Mouse (Mus musculus) midbrain, embryonic 16.5 days (tissue): Measurements from ENCODE around the gene Mok. TPM values are rescaled to one million over a fixed set of nuclear protein-coding genes. Genes with fewer than 3 reads are reported as not detected.
A peak's percentile ranks its signal among the peaks of the same experiment; 100 is the strongest.

Source experiments
- ATAC-seq: fragments of 200-750 bp; cut with Nextera tagmentation; 2 replicates; pipeline ENCODE4 v1.8.0; 2017; ENCODE audit warnings: moderate TSS enrichment
- H3K27ac ChIP-seq: fragments of 300-500 bp; sonication (generic); 2 replicates; pipeline ENCODE4 v1.5.1; 2014; ENCODE audit warnings: mild to moderate bottlenecking, low read length, mixed read lengths
- H3K27me3 ChIP-seq: fragments of 300-500 bp; sonication (generic); 2 replicates; pipeline ENCODE4 v1.6.1; 2014; ENCODE audit warnings: low read depth, low read length, mixed read lengths; ENCODE audit not compliant: control insufficient read depth, insufficient read depth
- H3K36me3 ChIP-seq: fragments of 300-500 bp; sonication (generic); 2 replicates; pipeline ENCODE4 v1.6.1; 2014; ENCODE audit warnings: mild to moderate bottlenecking, low read length, moderate library complexity, mixed read lengths; ENCODE audit not compliant: control insufficient read depth, insufficient read depth
- H3K4me1 ChIP-seq: fragments of 300-500 bp; sonication (generic); 2 replicates; pipeline ENCODE4 v1.6.1; 2014; ENCODE audit warnings: mild to moderate bottlenecking, low read length, mixed read lengths; ENCODE audit not compliant: control insufficient read depth, insufficient read depth
- H3K4me2 ChIP-seq: fragments of 300-500 bp; sonication (generic); 2 replicates; pipeline ENCODE4 v1.6.1; 2014; ENCODE audit warnings: mild to moderate bottlenecking, low read length, mixed read lengths
- H3K4me3 ChIP-seq: fragments of 300-500 bp; sonication (generic); 2 replicates; pipeline ENCODE4 v1.5.1; 2014; ENCODE audit warnings: low read depth, mild to moderate bottlenecking, low read length, moderate library complexity, mixed read lengths
- H3K9ac ChIP-seq: fragments of 300-500 bp; sonication (generic); 2 replicates; pipeline ENCODE4 v1.6.1; 2014; ENCODE audit warnings: low read depth, low read length, mixed read lengths
- H3K9me3 ChIP-seq: fragments of 300-500 bp; sonication (generic); replicated peaks from 2 replicates; pipeline ENCODE4 v1.6.1; 2014; ENCODE audit warnings: mild to moderate bottlenecking, low read length, mixed read lengths; ENCODE audit not compliant: control insufficient read depth, poor library complexity, severe bottlenecking
- WGBS: fragments of 180-500 bp; shearing (Covaris S2); extraction: QIAGEN DNeasy Blood & Tissue Kit; methylation state at CpG from one replicate; pipeline ENCODE4 v1.1.7; 2014; 5-methylcytosine and 5-hydroxymethylcytosine counted together
- polyA plus RNA-seq: library from polyadenylated mRNA; unstranded; fragments of >200 nt; fragmentation: Nextera tagmentation; extraction: Ambion mirVana; gene quantifications from 2 replicates; pipeline ENCODE4 v1.2.1, GENCODE M21; 2015

The Mok gene
- polyA plus RNA-seq, 1 experiment from 2014 or later: 17.9 TPM

GRCm38 (mm10) chr12:110771961-110772360 lies 68.8 kb downstream of the Mok start:
- H3K27ac ChIP-seq: no peak overlapping the region
- H3K4me2 ChIP-seq: no peak overlapping the region
- H3K4me3 ChIP-seq: no peak overlapping the region
- no peaks in the 10 kb centered on the region for H3K9me3 ChIP-seq
- no peak for ATAC-seq
- WGBS: 95% methylated on average over 6 of the region's 6 CpGs
- H3K4me1 ChIP-seq: peaks cover 11% of the 10 kb centered on the region
- no peaks in the 10 kb centered on the region for H3K27me3 ChIP-seq
- H3K36me3 ChIP-seq: no peaks in the 10 kb centered on the region
- H3K9ac ChIP-seq: no peak overlapping the region

GRCm38 (mm10) chr12:110770479-110771247 lies 70.1 kb downstream of the Mok start:
- Histone ChIP-seq H3K36me3 (no peaks in the 10 kb centered on the region), H3K4me2 (no peak overlapping the region), H3K27me3 (no peaks in the 10 kb centered on the region), H3K4me1 (peaks cover 11% of the 10 kb centered on the region), H3K27ac (no peak overlapping the region), H3K9me3 (no peaks in the 10 kb centered on the region), H3K4me3 (no peak overlapping the region), H3K9ac (no peak overlapping the region)
- WGBS: 95% methylated on average over 10 of the region's 10 CpGs
- ATAC-seq: no peak

- no peak for ATAC-seq
- H3K4me2 ChIP-seq: no peak overlapping the region
Observed at GRCm38 (mm10) chr12:110769660-110770297, 71.0 kb downstream of the Mok start.

GRCm38 (mm10) chr12:110768562-110768961 lies 72.2 kb downstream of the Mok start:
- Histone ChIP-seq H3K27ac (peak overlapping the region; percentile 39; the same call in 1 of the 2 replicates), H3K4me1 (peaks cover 11% of the 10 kb centered on the region), H3K4me3 (no peak overlapping the region), H3K9me3 (no peaks in the 10 kb centered on the region), H3K9ac (no peak overlapping the region), H3K36me3 (no peaks in the 10 kb centered on the region), H3K27me3 (no peaks in the 10 kb centered on the region), H3K4me2 (no peak overlapping the region)
- no peak for ATAC-seq

More at GRCm38 (mm10) chr12:110769660-110770297, 71.0 kb downstream of the Mok start:
- Histone ChIP-seq H3K36me3 (no peaks in the 10 kb centered on the region), H3K27ac (peak overlapping the region; percentile 39; the same call in 1 of the 2 replicates), H3K4me3 (no peak overlapping the region), H3K9me3 (no peaks in the 10 kb centered on the region), H3K4me1 (peaks cover 11% of the 10 kb centered on the region), H3K27me3 (no peaks in the 10 kb centered on the region), H3K9ac (0 out of 2 replicates have a peak overlapping the region, but pooled peaks have one; percentile 20)
- 71% methylated on average over 6 of the region's 6 CpGs for WGBS

GRCm38 (mm10) chr12:110764531-110764930 lies 76.2 kb downstream of the Mok start:
- H3K9me3 ChIP-seq: no peaks in the 10 kb centered on the region
- no peak overlapping the region for H3K27ac ChIP-seq
- no peak overlapping the region for H3K9ac ChIP-seq
- no peaks in the 10 kb centered on the region for H3K36me3 ChIP-seq
- no peak overlapping the region for H3K4me2 ChIP-seq
- H3K4me1 ChIP-seq: peaks cover 9% of the 10 kb centered on the region
- H3K27me3 ChIP-seq: no peaks in the 10 kb centered on the region
- 93% methylated on average over 5 of the region's 5 CpGs for WGBS
- H3K4me3 ChIP-seq: no peak overlapping the region
- no peak for ATAC-seq

- H3K4me3 ChIP-seq: no peak overlapping the region
- no peak for ATAC-seq
- 68% methylated on average over 2 of the region's 2 CpGs for WGBS
- no peak overlapping the region for H3K4me2 ChIP-seq
- H3K9me3 ChIP-seq: no peaks in the 10 kb centered on the region
- 0 out of 2 replicates have a peak, but pooled peaks cover 2% of the 10 kb centered on the region for H3K4me1 ChIP-seq
- H3K36me3 ChIP-seq: no peaks in the 10 kb centered on the region
- no peak overlapping the region for H3K27ac ChIP-seq
- no peaks in the 10 kb centered on the region for H3K27me3 ChIP-seq
- no peak overlapping the region for H3K9ac ChIP-seq
Observed at GRCm38 (mm10) chr12:110762321-110762720, 78.4 kb downstream of the Mok start.

- ATAC-seq: no peak
- H3K9ac ChIP-seq: no peak overlapping the region
- no peaks in the 10 kb centered on the region for H3K9me3 ChIP-seq
- H3K36me3 ChIP-seq: peaks cover 4% of the 10 kb centered on the region; the same call in 1 of the 2 replicates
- H3K4me3 ChIP-seq: no peak overlapping the region
- 96% methylated on average over 7 of the region's 8 CpGs for WGBS
- no peak overlapping the region for H3K27ac ChIP-seq
- H3K4me2 ChIP-seq: no peak overlapping the region
- no peaks in the 10 kb centered on the region for H3K27me3 ChIP-seq
- H3K4me1 ChIP-seq: 0 out of 2 replicates have a peak, but pooled peaks cover 2% of the 10 kb centered on the region
Observed at GRCm38 (mm10) chr12:110758932-110759331, 81.8 kb downstream of the Mok start.
